Mouse (Mus musculus) urinary bladder, adult 2 months (tissue): ENCODE results near the gene Stum. TPM values are rescaled to one million over a fixed set of nuclear protein-coding genes. Genes with fewer than 3 reads are reported as not detected.

Experiments used
- DNase-seq: peaks from one replicate; pipeline ENCODE4 v3.0.0; 2022; ENCODE audit warnings: low spot score
- polyA plus RNA-seq: library from polyadenylated mRNA; depleted of rRNA; stranded (reverse); fragments of >200 nt; gene quantifications from 2 replicates; pipeline ENCODE4 v1.2.3, GENCODE M21; 2012; rRNA removed

Stum gene
- polyA plus RNA-seq, 1 experiment, result 71.6 TPM

- DNase-seq, result no peak
Observed at GRCm38 (mm10) chr1:180387750-180388480, 95.4 kb downstream of the Stum start.

- peak; percentile 94 for DNase-seq
Observed at GRCm38 (mm10) chr1:180386951-180387749, 96.2 kb downstream of the Stum start.

GRCm38 (mm10) chr1:180385308-180385707 is 98.0 kb downstream of the Stum start:
- DNase-seq, result no peak

GRCm38 (mm10) chr1:180384486-180384885 is 98.8 kb downstream of the Stum start:
- no peak for DNase-seq

DNA sequence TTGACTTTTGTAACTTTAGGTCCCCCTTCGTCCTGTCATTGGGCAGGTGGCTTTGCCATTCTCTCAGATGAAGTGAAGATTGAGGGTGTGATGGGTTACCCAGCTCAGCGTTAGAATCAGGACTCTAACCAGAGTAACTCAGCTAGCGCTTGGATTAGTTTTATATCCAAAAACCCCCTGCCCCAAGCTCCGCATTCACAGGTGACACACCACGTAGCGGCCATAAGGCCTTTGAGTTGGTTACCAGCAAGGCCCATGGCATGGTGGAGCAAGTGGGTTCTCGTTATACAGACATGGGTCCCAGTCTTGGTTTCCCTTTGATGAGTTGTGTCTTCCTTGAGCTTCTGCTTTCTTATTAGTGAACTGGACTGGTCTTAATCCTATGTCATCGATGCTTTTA is 99.4 kb downstream of the Stum start:
- no peak for DNase-seq

Other genes with a start within 250 kb of the Stum start
- 27.7 and 31.7 TPM in 2 replicates for gene Psen2, start 220.1 kb downstream of the Stum start, polyA plus RNA-seq
- gene Itpkb, start 153.0 kb downstream of the Stum start, polyA plus RNA-seq, result 25.7 and 54.9 TPM in 2 replicates
- gene Parp1, start 85.4 kb upstream of the Stum start, polyA plus RNA-seq, result 43.7 and 45.7 TPM in 2 replicates
- gene Lin9, start 157.6 kb upstream of the Stum start, polyA plus RNA-seq, result 3.2 and 3.3 TPM in 2 replicates
- not detected in 2 replicates for gene Mixl1, start 213.5 kb upstream of the Stum start, polyA plus RNA-seq
- gene Acbd3, start 242.5 kb upstream of the Stum start, polyA plus RNA-seq, result 35.4 and 36.5 TPM in 2 replicates